Mouse (Mus musculus): Measurements from ENCODE around the gene Galnt12. TPM values are rescaled to one million over a fixed set of nuclear protein-coding genes. Genes with fewer than 3 reads are reported as not detected.

Galnt12 gene
- total RNA-seq, 2 experiments from 2014 or later, result 1.2 TPM

- no peak for DNase-seq
Measured at GRCm38 (mm10) chr4:47103561-47103960, 11.9 kb downstream of the Galnt12 start.

GRCm38 (mm10) chr4:47111885-47112284, 20.2 kb downstream of the Galnt12 start:
- no peak for DNase-seq

GRCm38 (mm10) chr4:47112560-47112959, 20.9 kb downstream of the Galnt12 start:
- no peak for DNase-seq

- DNase-seq, result peak; percentile 41 to 44
Measured at GRCm38 (mm10) chr4:47122051-47122706, 30.5 kb downstream of the Galnt12 start.

- peak; percentile 51 to 57 for DNase-seq
Measured at GRCm38 (mm10) chr4:47124140-47124711, 32.5 kb downstream of the Galnt12 start.

GRCm38 (mm10) chr4:47128515-47128914, 36.8 kb downstream of the Galnt12 start:
- DNase-seq, result peak; percentile 16 to 34

- no peak for DNase-seq
Measured at GRCm38 (mm10) chr4:47129572-47129971, 37.9 kb downstream of the Galnt12 start.

GRCm38 (mm10) chr4:47130111-47131050, 38.7 kb downstream of the Galnt12 start:
- no peak for DNase-seq

- no peak for DNase-seq
Measured at GRCm38 (mm10) chr4:47131931-47132330, 40.2 kb downstream of the Galnt12 start.

GRCm38 (mm10) chr4:47132413-47132812, 40.7 kb downstream of the Galnt12 start:
- no peak for DNase-seq

- no peak for DNase-seq
Measured at GRCm38 (mm10) chr4:47136699-47137101, 45.0 kb downstream of the Galnt12 start.

- DNase-seq, result no peak
Measured at GRCm38 (mm10) chr4:47137479-47137878, 45.8 kb downstream of the Galnt12 start.

GRCm38 (mm10) chr4:47138411-47138810, 46.7 kb downstream of the Galnt12 start:
- DNase-seq, result no peak

- DNase-seq, result no peak
Measured at GRCm38 (mm10) chr4:47138967-47139777, 47.5 kb downstream of the Galnt12 start.

GRCm38 (mm10) chr4:47140301-47140700, 48.6 kb downstream of the Galnt12 start:
- no peak for DNase-seq

GRCm38 (mm10) chr4:47141444-47142154, 49.9 kb downstream of the Galnt12 start:
- DNase-seq, result no peak

- DNase-seq, result no peak
Measured at GRCm38 (mm10) chr4:47143849-47144248, 52.1 kb downstream of the Galnt12 start.

GRCm38 (mm10) chr4:47145341-47145740, 53.6 kb downstream of the Galnt12 start:
- DNase-seq, result no peak

GRCm38 (mm10) chr4:47146561-47146960, 54.9 kb downstream of the Galnt12 start:
- DNase-seq, result no peak

GRCm38 (mm10) chr4:47149963-47150362, 58.3 kb downstream of the Galnt12 start:
- no peak for DNase-seq

- no peak for DNase-seq
Measured at GRCm38 (mm10) chr4:47150806-47151205, 59.1 kb downstream of the Galnt12 start.

Measured in layer of hippocampus, postnatal 36 days (tissue).